Mouse (Mus musculus) G1E (cell line): ENCODE measurements around the gene Gria1. TPM values are rescaled to one million over a fixed set of nuclear protein-coding genes. Genes with fewer than 3 reads are reported as not detected.

ENCODE experiments used
- ATAC-seq: 2 replicates; pipeline ENCODE4 v1.8.0; 2016; ENCODE audit warnings: mild to moderate bottlenecking; ENCODE audit not compliant: insufficient number of reproducible peaks, poor library complexity, low FRiP score, severe bottlenecking; ENCODE audit errors: extremely low read depth
- DNase-seq: peaks from one replicate; pipeline ENCODE4 v3.0.0; 2012; ENCODE audit warnings: low spot score
- H3K27me3 ChIP-seq: 2 replicates; pipeline ENCODE4 v1.6.1; 2012; ENCODE audit warnings: mild to moderate bottlenecking, low read length, inconsistent platforms; ENCODE audit not compliant: insufficient read depth
- H3K36me3 ChIP-seq: replicated peaks from 2 replicates; pipeline ENCODE3; 2012; ENCODE audit warnings: mild to moderate bottlenecking, inconsistent platforms
- H3K4me1 ChIP-seq: 2 replicates; pipeline ENCODE4 v1.6.1; 2012; ENCODE audit warnings: low read depth, low read length, inconsistent platforms, mixed read lengths; ENCODE audit not compliant: insufficient read depth
- H3K4me3 ChIP-seq: 2 replicates; pipeline ENCODE4 v1.5.1; 2012; ENCODE audit warnings: low read depth, mild to moderate bottlenecking, inconsistent platforms, low read length, moderate library complexity, mixed read lengths
- H3K9me3 ChIP-seq: replicated peaks from 2 replicates; pipeline ENCODE4 v1.6.1; 2012; ENCODE audit warnings: inconsistent platforms
- CTCF ChIP-seq: IDR thresholded peaks from 2 replicates; pipeline ENCODE4 v1.5.1; 2012; ENCODE audit warnings: low read depth, low read length, inconsistent platforms, mixed read lengths
- GATA1 ChIP-seq: IDR thresholded peaks from 2 replicates; pipeline ENCODE4 v1.6.1; 2012; ENCODE audit warnings: borderline replicate concordance, low read length, inconsistent platforms, mixed read lengths
- GATA2 ChIP-seq: IDR thresholded peaks from 2 replicates; pipeline ENCODE4 v1.6.1; 2012; ENCODE audit warnings: low read depth, low read length, inconsistent platforms, borderline replicate concordance
- POLR2AphosphoS5 ChIP-seq: IDR thresholded peaks from 2 replicates; pipeline ENCODE4 v1.6.1; 2012; ENCODE audit warnings: low read depth, low read length, inconsistent platforms; ENCODE audit not compliant: insufficient replicate concordance
- TAL1 ChIP-seq: conservative IDR thresholded peaks from 2 replicates; pipeline ENCODE4 v1.6.1; 2012; ENCODE audit warnings: low read depth, low read length, inconsistent platforms, mixed read lengths
- polyA plus RNA-seq: library from polyadenylated mRNA; stranded (reverse); fragments of >175 nt; gene quantifications from 2 replicates; pipeline ENCODE4 v1.2.3, GENCODE M21; 2012
- total RNA-seq, 2 experiments: library from RNA; stranded (forward) in 1 of 2; stranded (reverse) in 1 of 2; fragments of 200-1000 nt in 1 of 2; fragments of >200 nt in 1 of 2; fragmentation: Nextera tagmentation in 1 of 2; gene quantifications; 2 replicates each; pipeline ENCODE4 v1.2.3; 2014 to 2017

The Gria1 gene
- total and polyA plus RNA-seq, 3 experiments, result 0.05 TPM; not detected in 2

GRCm38 (mm10) chr11:57306116-57306515 lies 294.9 kb downstream of the Gria1 start:
- H3K4me1 ChIP-seq, result no peaks in the 10 kb centered on the region
- no peaks in the 10 kb centered on the region for H3K9me3 ChIP-seq
- H3K27me3 ChIP-seq, result no peaks in the 10 kb centered on the region
- no peak for DNase-seq
- no peaks in the 10 kb centered on the region for H3K36me3 ChIP-seq
- H3K4me3 ChIP-seq, result no peak overlapping the region
- no peak for ATAC-seq
- no peak for TF ChIP-seq GATA2
- no peak for TF ChIP-seq TAL1
- no peak for TF ChIP-seq POLR2AphosphoS5
- no peak for TF ChIP-seq GATA1
- no peak for TF ChIP-seq CTCF

GRCm38 (mm10) chr11:57306892-57307291 lies 295.7 kb downstream of the Gria1 start:
- no peak overlapping the region for H3K4me3 ChIP-seq
- H3K4me1 ChIP-seq, result no peaks in the 10 kb centered on the region
- DNase-seq, result no peak
- no peaks in the 10 kb centered on the region for H3K27me3 ChIP-seq
- TF ChIP-seq POLR2AphosphoS5, result no peak
- no peak for TF ChIP-seq TAL1
- no peak for TF ChIP-seq GATA1
- no peak for TF ChIP-seq CTCF
- TF ChIP-seq GATA2, result no peak
- no peaks in the 10 kb centered on the region for H3K9me3 ChIP-seq
- no peaks in the 10 kb centered on the region for H3K36me3 ChIP-seq
- no peak for ATAC-seq

GRCm38 (mm10) chr11:57317063-57317462 lies 305.9 kb downstream of the Gria1 start:
- Histone ChIP-seq H3K4me1 (no peaks in the 10 kb centered on the region), H3K27me3 (no peaks in the 10 kb centered on the region), H3K4me3 (no peak overlapping the region), H3K9me3 (no peaks in the 10 kb centered on the region), H3K36me3 (no peaks in the 10 kb centered on the region)
- ATAC-seq, result no peak
- no peak for TF ChIP-seq TAL1
- TF ChIP-seq POLR2AphosphoS5, result no peak
- no peak for TF ChIP-seq GATA2
- no peak for TF ChIP-seq CTCF
- DNase-seq, result no peak

- no peaks in the 10 kb centered on the region for H3K9me3 ChIP-seq
- DNase-seq, result no peak
- H3K4me1 ChIP-seq, result no peaks in the 10 kb centered on the region
- no peak overlapping the region for H3K4me3 ChIP-seq
- no peaks in the 10 kb centered on the region for H3K36me3 ChIP-seq
- H3K27me3 ChIP-seq, result no peaks in the 10 kb centered on the region
- TF ChIP-seq CTCF, result no peak
- no peak for TF ChIP-seq POLR2AphosphoS5
- no peak for TF ChIP-seq GATA1
- no peak for TF ChIP-seq GATA2
- TF ChIP-seq TAL1, result no peak
- no peak for ATAC-seq
Observed at GRCm38 (mm10) chr11:57317478-57317877, 306.3 kb downstream of the Gria1 start.

- Histone ChIP-seq H3K4me1 (no peaks in the 10 kb centered on the region), H3K9me3 (no peaks in the 10 kb centered on the region), H3K27me3 (no peaks in the 10 kb centered on the region), H3K36me3 (no peaks in the 10 kb centered on the region), H3K4me3 (no peak overlapping the region)
- ATAC-seq (no peak), DNase-seq (no peak)
- TF ChIP-seq GATA1 (no peak), TAL1 (no peak), CTCF (no peak), POLR2AphosphoS5 (no peak), GATA2 (no peak)
Observed at GRCm38 (mm10) chr11:57319374-57319773, 308.2 kb downstream of the Gria1 start.

- Histone ChIP-seq H3K27me3 (no peaks in the 10 kb centered on the region), H3K9me3 (no peaks in the 10 kb centered on the region)
- no peak for DNase-seq
Observed at GRCm38 (mm10) chr11:57324099-57324498, 312.9 kb downstream of the Gria1 start.

More at GRCm38 (mm10) chr11:57324099-57324498, 312.9 kb downstream of the Gria1 start:
- ATAC-seq, result no peak
- Histone ChIP-seq H3K4me1 (no peaks in the 10 kb centered on the region), H3K4me3 (no peak overlapping the region), H3K36me3 (no peaks in the 10 kb centered on the region)
- no peak for TF ChIP-seq TAL1
